Mouse (Mus musculus) frontal cortex, postnatal 10 days (tissue): ENCODE data around the gene Palm.

Experiments
- DNase-seq, 2 experiments: peaks; one replicate each; pipeline ENCODE4 v3.0.0; 2022; ENCODE audit warnings: low spot score in 2 of 2, mixed read lengths in 1 of 2

Palm gene

DNA sequence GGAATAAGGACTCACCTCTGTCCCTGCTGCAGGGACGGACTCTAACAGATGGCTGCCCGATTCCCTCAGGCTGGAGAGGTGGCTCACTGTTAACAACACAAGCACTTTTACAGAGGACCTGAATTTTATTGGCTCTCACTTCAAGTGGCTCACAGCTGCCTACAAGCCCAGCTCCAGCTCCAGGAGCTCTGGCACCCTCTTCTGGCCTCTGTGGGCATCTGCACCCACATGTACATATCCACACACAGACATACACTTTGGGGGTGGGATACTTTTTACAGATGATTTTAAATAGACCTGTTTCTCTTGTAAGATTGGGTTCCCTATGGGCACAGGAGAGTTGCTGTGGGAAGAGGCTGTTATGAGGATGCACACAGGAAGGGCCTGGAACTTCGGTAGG lies 21.1 kb upstream of the Palm start:
- DNase-seq: no peak

DNA sequence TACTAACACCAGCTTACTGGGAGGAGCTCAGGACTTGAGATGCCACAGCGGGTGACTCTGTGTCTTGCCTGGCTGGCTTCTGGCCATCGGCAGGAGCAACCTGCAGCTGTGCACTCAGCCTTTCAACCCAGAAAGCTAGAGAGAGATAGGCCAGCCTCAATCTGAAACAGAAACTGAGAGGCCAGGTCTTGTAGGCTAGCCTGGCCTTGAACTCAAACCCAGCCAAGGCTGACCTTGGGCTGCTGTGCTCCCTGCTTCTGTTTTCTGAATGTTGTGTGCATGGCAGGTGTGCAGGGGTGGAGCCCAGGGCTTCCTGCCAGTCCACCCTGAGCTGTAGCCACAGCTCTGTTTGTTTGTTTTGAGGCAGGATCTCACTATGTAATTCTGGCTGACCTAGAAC lies 20.2 kb upstream of the Palm start:
- no peak for DNase-seq

DNA sequence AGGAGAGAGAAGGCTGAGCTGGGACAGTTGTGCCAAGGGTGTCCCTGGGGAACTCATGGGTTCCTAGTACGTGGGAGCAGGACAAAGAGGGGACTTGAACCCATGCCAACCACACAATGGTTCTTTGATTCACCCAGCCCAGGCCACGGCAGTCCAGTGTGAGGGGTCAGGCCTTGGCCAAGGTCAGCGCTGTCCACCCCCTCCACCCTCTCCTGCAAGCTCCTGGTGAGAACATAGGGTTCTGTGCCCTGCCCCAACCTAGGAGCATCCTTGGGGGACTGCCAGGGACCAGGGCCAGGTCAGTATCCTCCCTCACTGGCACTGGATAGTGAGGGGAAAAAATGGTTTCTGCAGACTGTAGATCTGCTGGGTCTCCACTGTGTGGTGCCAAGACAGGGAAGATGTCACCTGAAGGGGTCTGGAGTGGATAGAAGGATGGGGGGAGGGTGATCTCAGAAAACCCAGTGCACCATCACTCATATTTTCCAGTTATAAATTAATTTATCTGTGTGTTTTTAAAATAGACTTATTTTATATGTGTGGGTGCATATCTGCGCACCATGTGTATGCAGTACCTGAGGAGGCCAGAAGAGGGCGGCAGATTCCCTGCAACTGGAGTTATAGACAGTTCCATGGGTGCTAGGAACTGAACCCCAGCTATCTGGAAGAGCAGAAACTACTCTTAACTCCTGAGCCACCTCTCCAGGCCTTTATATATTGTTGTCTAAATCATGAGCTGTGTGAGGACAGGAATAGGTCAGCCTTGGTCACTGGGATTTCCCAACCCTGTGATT lies 18.7 kb upstream of the Palm start:
- DNase-seq: no peak

DNA sequence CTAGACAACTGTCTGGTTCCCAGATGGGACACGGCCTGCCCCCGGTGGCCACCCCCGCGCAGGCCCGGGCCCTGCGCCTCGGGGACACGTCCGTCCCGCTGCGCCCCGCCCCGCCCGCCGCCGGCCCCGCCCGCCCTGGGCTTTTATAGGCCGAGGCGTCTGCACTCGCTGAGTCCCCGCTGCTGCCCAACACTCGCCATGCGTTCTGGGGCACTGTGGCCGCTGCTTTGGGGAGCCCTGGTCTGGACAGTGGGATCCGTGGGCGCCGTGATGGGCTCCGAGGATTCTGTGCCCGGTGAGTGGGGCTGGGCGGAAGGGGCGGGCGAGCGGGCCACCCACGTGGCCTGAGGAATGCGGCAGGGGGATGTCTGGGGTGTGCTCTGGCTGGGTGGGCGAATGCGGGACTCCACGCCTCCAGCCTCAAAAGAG lies 16.3 kb upstream of the Palm start, which contains the start of gene Fstl3:
TSS of gene Fstl3 (plus strand) at position 170 of the 429 bp plus-strand sequence.
- DNase-seq: no peak

DNA sequence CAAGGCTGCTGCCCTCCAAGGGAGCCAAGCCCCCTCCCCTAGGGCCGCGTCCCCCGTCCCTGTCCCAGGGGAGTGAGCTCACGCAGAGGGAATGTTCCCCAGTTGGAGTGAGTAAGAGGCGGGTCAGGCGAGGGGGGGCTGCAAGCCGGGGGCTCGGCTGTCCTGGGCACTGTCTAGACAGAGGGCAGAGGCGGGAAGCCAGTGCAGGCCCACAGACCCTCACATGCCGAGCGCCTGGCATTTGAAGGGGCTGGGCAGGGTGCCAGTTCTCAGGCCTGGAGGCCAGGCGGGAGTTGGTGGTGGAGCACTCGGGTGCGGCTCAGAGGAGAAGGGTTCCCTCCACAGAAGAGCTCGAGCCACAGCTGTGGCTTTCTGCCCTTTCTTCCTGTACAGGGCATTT lies 15.4 kb upstream of the Palm start:
- DNase-seq: no peak

DNA sequence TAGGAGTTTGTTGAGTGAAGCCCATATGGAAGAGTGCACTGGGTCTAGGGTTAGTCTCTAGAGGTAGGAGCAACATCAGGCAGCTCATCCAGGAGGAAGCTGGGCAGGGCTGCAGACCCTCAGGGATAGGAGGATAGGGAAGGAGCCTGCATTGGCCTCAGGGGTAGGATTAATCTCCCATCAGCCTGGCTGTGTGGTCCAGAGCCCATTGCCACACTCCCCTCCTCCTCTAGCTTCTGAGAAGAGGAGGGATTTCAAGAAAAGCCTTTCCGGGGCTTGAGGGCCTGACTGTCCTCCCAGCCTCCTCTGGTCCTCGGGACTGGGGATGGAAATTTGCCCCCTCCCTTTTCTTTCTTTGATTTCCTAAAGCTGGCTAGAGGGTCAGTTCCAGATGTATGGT lies 14.2 kb upstream of the Palm start:
- no peak for DNase-seq

DNA sequence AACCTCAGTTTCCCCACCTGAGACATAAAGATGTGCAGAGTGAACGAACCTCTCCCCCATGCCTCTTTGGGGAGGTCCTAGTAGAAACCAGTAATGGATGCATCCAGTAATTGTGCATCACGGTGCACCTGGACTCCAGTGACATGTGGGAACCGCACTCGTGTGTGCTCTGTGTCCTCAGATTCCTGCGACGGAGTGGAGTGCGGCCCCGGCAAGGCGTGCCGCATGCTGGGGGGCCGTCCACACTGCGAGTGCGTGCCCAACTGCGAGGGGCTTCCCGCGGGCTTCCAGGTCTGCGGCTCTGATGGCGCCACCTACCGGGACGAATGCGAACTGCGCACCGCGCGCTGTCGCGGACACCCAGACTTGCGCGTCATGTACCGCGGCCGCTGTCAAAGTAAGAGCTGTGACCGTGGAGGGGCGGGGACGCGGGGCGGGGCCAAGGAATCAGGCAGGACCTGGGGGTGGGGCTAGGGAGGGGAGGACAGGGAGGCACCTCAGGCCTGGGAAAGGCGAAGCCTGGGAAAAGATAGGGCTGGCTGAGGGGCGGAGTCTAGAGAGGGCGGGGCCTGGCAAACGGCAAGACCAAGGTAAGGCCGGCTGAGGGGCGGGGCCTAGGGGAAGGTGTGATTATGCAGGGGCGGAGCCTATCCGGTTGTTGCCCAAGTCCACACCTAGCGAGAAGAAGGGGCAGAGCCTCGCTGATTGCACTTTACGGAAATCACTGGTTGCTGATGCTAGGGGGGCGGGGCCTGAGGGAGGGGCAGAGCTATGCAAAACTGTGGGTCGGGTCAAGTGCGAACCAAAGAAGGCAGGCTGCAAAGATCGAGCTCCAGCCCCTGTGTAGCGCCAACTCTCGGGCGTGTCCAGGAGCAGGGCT lies 13.3 kb upstream of the Palm start:
- DNase-seq: peak; percentile 94

DNA sequence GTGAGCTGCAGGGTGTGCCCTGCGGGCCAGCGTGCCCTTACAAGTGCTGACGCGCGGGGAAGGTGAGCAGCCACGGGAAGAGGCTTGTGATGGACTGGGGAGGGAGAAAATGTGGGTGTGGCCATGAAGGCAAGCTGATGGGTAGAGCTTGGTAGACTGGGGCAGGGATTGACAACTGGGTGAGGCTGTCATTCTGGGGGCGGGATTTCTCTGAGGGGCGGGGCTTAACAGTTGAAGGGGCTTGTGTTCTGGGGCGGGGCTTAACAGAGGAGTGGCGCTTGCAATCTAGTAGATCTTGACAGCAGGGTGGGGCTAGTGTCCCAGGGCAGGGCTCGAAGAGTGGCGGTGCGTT lies 12.7 kb upstream of the Palm start:
- no peak for DNase-seq

DNA sequence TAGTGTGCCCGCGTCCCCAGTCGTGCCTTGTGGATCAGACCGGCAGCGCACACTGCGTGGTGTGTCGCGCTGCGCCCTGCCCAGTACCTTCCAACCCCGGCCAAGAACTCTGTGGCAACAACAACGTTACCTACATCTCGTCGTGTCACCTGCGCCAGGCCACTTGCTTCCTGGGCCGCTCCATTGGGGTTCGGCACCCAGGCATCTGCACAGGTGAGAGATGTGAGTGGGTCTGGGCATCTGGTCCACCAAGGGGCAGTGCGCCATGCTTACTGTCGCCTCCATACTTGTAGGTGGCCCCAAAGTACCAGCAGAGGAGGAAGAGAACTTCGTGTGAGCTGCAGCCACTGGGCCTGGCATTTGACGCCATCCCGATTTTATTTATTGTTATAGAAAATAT lies 12.2 kb upstream of the Palm start:
- DNase-seq: no peak

DNA sequence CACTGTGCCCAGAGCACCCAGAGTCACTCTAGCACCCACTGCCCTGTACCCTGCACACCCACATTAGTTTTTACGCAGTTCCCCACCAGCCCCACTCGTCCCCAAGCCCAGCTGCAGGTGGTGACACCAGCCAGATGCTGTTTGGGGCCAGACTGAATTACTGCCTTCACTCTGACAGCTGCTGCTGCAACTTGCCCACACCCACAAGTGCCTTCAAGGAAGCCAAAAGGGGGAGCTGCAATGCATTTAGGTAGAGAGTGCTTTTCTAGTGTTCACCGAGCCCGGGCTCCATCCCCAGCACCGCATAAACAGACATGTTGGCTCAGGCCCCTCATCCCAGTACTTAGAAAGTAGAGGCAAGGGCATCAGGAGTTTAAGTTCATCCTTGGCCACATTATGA lies 11.4 kb upstream of the Palm start:
- no peak for DNase-seq

DNA sequence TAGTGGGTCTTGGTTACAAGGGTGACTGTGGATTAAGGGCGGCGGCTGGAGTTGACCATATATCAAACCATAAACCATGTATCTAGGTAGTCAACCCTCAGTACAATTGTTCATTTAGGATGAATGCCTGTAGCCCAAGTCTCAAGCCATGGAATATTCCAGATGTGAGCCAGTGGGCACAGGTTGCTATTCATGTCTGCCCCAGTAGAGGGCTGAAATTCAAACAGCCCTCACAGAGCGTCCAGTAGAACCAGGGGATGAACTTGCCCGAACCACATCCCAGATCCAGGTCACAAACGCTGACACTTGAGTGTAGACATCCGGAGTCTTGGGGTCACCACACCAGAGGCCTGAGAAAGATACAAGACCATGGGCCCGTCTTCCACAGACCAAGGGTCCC lies 10.3 kb upstream of the Palm start:
- no peak for DNase-seq

DNA sequence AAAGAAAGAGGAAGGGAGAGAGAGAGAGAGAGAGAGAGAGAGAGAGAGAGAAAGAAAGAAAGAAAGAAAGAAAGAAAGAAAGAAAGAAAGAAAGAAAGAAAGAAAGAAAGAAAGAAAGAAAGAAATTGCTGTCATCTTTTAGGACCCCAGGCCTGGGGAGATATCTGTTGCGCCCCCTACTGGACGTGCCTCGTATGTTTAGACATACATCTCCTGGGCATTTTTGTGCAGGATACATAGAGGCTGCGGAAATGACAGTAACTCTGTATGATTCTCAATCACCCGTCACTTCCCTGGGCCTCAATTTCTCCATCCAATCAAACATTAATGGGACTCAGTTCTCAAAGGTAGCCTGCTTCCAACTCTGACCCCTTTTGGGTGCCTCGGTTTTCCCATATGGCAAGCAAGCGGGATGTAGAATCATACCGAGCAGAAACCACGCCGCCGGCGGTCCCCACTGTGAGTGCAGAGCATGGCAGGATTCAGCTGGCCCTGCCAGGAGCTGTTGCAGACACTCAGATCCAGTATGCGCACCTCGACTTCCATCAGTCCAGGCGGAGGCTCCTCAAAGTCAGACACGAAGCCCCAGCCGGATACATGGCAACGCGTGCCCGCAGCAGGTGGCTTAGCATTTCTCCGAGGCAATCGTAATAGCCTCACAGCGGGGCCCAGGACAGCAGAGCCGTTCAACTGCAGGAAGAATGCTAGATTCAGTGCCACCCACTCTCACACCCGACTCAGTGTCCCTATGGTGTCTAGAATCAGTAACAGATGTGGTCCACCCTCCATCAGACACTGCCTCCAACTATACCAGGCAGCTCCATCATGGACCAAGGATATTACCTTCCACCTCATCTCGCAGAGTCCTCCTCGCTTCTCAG lies 9.2 kb upstream of the Palm start:
- no peak for DNase-seq

DNA sequence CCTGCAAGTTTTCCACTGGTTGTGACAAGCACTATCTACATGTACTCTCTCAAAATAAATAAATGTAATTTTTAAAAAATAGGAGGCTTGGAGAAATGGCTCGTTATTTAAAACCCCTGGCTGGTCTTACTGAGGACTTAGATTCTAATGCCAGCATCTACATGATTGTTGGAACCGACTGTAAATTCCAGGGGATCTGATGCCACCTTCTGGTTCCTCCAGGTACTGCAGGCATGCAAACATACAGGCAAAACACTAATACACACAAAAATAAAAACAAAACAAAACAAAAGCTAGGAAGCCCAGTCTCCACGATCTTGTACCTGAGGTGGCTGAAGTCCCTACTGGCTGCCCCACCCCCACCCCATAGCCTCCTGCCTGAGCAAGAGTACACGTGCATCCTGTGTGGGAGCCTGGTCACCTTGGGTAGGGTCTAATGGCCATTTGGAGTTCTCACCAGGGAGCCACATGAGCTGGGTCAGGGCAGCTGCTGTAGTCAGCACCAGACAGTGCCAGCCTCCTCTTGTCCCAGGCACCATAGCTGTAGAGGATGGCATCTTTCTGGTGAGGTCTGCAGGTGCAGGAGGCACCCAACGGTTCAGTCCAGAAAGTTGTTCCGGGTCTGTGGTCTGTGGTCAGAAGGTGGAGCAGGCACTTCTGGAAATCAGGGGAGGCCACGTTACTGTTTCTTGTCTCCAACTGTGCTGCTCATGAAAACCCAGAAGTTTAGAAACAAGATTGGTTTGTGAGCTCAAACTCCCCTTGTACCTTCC lies 4.8 kb upstream of the Palm start:
- DNase-seq: peak in 1 of 2 experiments; percentile 68

DNA sequence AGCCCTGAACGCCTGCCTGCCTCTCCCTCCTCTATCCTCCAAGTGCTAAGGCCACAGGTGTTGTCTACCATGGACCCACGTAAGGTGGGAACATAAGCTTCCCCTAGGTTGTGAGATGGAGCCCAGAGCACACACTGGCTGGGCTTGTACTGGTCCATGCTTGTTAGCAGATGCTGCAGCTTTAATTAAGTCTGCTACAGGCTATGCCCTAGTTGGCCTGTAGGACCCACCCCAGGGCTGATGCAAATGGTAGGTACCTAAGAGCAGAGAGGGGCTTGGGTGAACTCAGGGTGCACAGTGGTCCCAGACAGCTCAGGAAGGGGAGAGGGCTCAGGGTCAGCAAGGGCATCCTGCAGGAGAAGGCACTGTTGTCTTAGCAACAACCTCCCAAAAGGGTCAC lies 3.8 kb upstream of the Palm start:
- no peak for DNase-seq

DNA sequence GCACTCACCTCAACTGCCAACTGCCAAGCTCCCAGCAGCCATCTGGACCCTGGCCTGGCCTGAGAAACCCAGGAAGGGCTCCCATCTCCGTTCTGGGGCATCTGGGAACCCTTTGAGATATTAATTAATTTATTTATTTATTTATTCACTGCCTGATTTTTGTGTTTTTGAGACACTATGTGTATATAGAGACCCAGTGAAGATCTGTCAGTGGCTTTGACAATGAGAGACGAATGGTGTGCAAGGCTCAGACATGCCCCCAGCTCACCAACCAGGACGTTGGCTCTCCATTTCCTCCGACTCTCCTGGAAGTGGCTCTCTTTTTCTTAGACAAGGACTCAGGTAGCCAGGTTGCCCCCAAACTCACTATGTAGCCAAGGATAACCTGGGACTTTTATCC lies 2.5 kb upstream of the Palm start, which contains the start of gene Prss57:
TSS of gene Prss57 (minus strand) at position 101 of the 400 bp plus-strand sequence.
- DNase-seq: no peak

DNA sequence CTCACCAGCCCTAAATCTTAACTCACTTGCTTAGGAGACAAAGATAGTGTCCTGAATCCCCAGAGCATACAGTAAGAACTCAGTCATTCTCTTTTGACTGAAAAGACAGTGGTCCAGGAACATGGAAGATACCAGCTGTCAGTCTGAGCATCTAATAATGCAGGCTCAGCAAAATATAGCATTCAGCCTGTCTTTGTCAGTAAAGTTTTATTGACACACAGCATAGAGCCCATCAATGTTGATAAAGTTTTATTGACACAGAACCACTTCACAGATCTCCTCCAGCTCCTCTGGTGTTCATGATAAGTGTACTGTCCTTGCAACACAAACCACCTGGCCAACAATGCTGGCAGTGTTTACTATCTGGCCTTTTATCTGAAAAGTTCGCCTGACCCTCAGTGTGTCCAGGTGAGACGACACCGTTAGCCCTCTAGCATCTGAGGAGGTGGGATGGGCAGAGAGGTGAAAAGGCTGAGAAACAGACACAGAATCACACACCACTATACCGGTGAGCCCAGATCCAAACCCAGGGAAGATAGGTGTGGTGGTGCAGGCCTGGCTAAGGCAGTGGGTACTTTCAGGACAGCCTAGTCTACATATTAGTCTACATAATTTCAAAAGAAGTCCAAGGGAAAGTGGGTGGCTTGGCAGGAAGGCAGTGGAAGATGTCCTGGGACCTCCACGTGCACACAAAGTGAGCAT lies 882 bp upstream of the Palm start:
- no peak for DNase-seq

DNA sequence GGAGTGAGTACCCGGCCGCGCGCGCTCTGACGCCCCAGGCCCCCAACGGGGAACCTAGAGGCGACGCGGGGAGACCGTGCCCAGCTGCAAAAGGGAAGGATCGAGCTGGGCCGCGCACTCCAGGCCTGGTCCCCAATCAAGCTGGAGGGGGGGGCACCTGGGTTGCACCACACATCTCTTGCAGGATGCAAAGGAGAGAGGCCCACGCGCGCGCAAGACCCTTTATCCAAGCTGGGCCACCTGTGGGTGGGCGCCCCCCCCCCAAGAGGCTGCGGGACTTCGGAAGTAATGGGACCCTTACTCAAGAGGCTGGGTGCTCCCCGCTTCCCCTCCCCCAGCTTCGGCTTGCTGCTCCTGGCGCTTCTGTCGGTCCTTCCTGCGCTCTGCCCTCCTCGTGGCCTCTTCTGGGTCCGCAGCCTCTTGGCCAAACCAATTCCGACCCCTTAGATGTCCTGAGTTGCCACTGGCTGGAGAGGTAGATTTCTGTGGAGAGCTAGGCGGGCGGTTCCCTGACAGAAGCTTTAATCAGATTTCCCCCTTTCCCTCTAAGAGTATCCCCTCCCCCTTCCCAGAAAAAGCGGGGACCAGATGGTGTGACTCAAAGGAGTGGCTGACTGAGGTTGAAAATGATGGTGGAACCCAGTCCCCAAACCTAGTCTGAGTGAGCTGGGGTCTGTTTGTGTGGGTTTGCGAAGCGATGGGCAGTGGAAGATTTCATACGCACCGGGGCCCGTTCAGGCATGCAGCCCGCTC lies 542 bp downstream of the Palm start:
- peak in 1 of 2 experiments; percentile 53 for DNase-seq

DNA sequence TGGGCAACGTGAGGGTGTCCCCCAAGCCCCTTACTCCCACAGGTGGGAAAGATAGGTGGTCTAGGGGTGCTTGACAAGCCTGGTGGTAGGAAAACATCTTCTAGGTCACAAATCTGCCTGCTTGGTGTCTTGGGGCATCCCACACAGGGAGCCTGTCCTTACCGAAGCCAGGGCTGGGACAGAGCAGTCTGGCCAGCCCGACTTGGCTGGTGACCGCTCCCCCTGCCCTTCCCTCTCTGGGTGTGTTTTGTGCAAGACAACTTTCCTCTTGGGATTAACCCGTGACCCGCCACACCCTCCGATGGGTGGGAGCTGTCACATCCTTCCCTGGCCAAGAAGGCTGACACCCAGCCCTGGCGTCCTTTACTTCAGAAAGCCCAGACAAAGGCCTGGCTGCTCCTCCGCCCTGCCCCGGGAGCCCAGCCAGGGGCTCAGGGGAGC lies 1.1 kb downstream of the Palm start:
- DNase-seq: no peak

DNA sequence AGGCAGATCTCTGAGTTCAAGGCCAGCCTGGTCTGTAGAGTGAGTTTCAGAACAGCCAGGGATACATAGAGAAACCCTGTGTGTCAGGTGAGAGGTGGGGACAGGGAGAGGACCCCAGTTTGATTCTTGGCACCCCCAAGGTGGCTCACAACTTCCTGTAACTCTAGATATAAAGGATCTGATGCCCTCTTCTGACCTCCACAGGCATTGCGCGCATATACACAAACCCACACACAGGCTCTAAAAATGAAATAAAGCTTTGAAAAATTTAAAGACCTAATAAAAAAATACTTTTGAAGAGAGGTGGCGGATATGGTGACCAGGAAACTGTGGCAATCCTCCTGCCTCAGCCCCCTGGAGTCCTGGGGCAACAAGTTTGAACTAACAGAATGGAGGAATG lies 2.5 kb downstream of the Palm start:
- DNase-seq: no peak

DNA sequence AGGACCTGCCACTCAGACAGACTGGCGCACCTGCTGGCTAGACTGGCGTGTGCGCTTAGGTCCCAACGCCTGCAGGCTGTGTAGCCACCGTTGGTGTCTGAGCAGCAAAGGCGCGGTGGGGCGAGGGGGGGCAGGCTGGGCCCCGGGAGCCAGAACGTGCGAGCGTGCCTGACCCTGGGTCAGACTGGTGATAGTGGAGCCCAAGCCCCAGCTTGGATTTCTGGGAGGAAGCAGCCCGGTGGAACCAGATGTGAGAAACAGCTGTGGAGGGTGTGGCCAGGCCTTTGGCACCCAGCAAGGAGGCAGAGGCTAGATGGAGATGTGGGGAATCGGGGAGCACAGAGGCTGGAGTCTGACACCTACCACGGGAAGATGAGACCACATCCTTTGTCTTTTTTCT lies 4.0 kb downstream of the Palm start:
- no peak for DNase-seq
